Mouse (Mus musculus): ENCODE results near the gene Ppp1r12a.

DNA sequence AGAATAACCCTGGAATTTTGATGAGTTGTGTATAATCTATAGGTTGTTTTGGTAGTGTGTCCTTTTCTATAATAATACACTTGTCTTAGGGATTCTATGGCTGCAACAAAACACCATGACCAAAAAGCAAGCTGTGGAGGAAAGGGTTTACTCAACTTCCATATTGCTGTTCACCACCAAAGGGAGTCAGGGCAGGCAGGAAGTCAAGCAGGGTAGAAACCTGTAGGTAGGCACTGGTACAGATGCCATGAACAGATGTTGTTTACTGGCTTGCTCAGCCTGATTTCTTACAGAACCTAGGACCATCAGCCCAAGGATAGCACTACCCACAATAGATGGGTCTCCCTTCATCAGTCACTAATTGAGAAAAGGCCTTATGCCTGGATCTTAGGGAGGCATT lies 41.4 kb downstream of the Ppp1r12a start:
- TF ChIP-seq CHD2 (IDR thresholded peaks at IDR 0.05; ENCODE audit: low read depth, low read length) (no peak), MAFK (IDR thresholded peaks at IDR 0.05; ENCODE audit: insufficient read depth, low read depth, low read length) (no peak), ZNF384 (IDR thresholded peaks at IDR 0.05; ENCODE audit: low read depth, low read length) (no peak), HCFC1 (IDR thresholded peaks at IDR 0.05; ENCODE audit: borderline replicate concordance, insufficient read depth, low read length) (no peak)
